Mouse (Mus musculus) G1E (cell line): ENCODE data around the gene Gm9821.
A peak's percentile ranks its signal among the peaks of the same experiment; 100 is the strongest.

ENCODE experiments used
- CTCF ChIP-seq: IDR thresholded peaks from 2 replicates; pipeline ENCODE4 v1.5.1; 2012; ENCODE audit warnings: low read depth, low read length, inconsistent platforms, mixed read lengths
- GATA1 ChIP-seq: IDR thresholded peaks from 2 replicates; pipeline ENCODE4 v1.6.1; 2012; ENCODE audit warnings: borderline replicate concordance, low read length, inconsistent platforms, mixed read lengths
- GATA2 ChIP-seq: IDR thresholded peaks from 2 replicates; pipeline ENCODE4 v1.6.1; 2012; ENCODE audit warnings: low read depth, low read length, inconsistent platforms, borderline replicate concordance
- POLR2AphosphoS5 ChIP-seq: IDR thresholded peaks from 2 replicates; pipeline ENCODE4 v1.6.1; 2012; ENCODE audit warnings: low read depth, low read length, inconsistent platforms; ENCODE audit not compliant: insufficient replicate concordance
- TAL1 ChIP-seq: conservative IDR thresholded peaks from 2 replicates; pipeline ENCODE4 v1.6.1; 2012; ENCODE audit warnings: low read depth, low read length, inconsistent platforms, mixed read lengths

DNA sequence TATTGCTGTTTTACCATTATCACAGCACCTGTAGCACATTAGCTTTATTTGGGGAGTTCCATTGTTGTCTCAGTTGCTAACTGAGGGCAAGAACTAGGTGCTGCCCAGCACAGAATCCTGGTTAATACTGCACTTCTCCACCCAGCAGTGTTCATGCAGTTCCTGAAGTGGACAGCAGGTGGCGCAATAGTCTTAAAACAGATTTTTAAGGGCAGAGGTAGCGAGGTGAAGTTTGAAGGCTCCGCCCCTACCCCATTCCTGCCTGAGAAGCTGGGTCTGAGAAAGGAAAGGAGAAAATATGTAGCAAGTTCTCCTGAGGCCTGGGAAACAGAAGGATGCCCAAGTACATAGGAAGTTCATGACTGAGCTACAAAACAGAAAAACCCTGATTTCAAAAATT, 42.0 kb downstream of the Gm9821 start:
- TF ChIP-seq CTCF (peak; percentile 66), GATA1 (no peak), TAL1 (no peak), POLR2AphosphoS5 (no peak), GATA2 (no peak)
